Mouse (Mus musculus): Measurements from ENCODE around the gene Dcaf17. TPM values are rescaled to one million over a fixed set of nuclear protein-coding genes. Genes with fewer than 3 reads are reported as not detected.
A peak's percentile ranks its signal among the peaks of the same experiment; 100 is the strongest.

The Dcaf17 gene
- 10 to 100 TPM; 11.0 to 12.1 TPM for total RNA-seq (2021)
- long read RNA-seq, experiment 1, full-length matches to known transcripts, result 3 of 18 reads
- long read RNA-seq, experiment 1, partial matches to known transcripts, result 0 of 18 reads
- long read RNA-seq, experiment 1, other reads (novel, unspliced or antisense), result 15 of 18 reads
- long read RNA-seq, experiment 2, full-length matches to known transcripts, result 2 of 10 reads
- long read RNA-seq, experiment 2, partial matches to known transcripts, result 0 of 10 reads
- long read RNA-seq, experiment 2, other reads (novel, unspliced or antisense), result 8 of 10 reads

- intact Hi-C loops (cut with DNase I), result no loop called here
- peak; percentile 90 to 92 for DNase-seq (ENCODE audit: low spot score in 2 of 2)
These were observed at the start of gene Dcaf17, which contains the start of gene Mettl8 for GRCm38 (mm10) chr2:71055300-71056114. Dcaf17 (plus strand) TSS chr2:71055328. Mettl8 (minus strand) TSS chr2:71055583.

GRCm38 (mm10) chr2:71011816-71012215 is 43.3 kb upstream of the Dcaf17 start:
- intact Hi-C loops (cut with DNase I), result no loop called here
- no peak for DNase-seq (ENCODE audit: low spot score in 2 of 2)

- intact Hi-C loops (cut with DNase I), result no loop called here
These were observed 41.6 kb upstream of the Dcaf17 start for GRCm38 (mm10) chr2:71013521-71013920.

GRCm38 (mm10) chr2:71019277-71019676 is 35.9 kb upstream of the Dcaf17 start:
- intact Hi-C loops (cut with DNase I), result no loop called here
- DNase-seq (ENCODE audit: low spot score in 2 of 2), result peak in 1 of 2 experiments; percentile 26

More at GRCm38 (mm10) chr2:71013521-71013920, 41.6 kb upstream of the Dcaf17 start:
- DNase-seq (ENCODE audit: low spot score in 2 of 2), result no peak

GRCm38 (mm10) chr2:71019704-71020375 is 35.3 kb upstream of the Dcaf17 start:
- no peak for DNase-seq (ENCODE audit: low spot score in 2 of 2)
- intact Hi-C loops (cut with DNase I), result no loop called here

GRCm38 (mm10) chr2:71020674-71021073 is 34.5 kb upstream of the Dcaf17 start:
- intact Hi-C loops (cut with DNase I), result no loop called here
- peak; percentile 39 to 79 for DNase-seq (ENCODE audit: low spot score in 2 of 2)

- DNase-seq (ENCODE audit: low spot score in 2 of 2), result no peak
- intact Hi-C loops (cut with DNase I), result no loop called here
These were observed 32.1 kb upstream of the Dcaf17 start for GRCm38 (mm10) chr2:71022991-71023390.

- no peak for DNase-seq (ENCODE audit: low spot score in 2 of 2)
- intact Hi-C loops (cut with DNase I), result no loop called here
These were observed 31.1 kb upstream of the Dcaf17 start for GRCm38 (mm10) chr2:71023986-71024385.

GRCm38 (mm10) chr2:71025576-71026315 is 29.4 kb upstream of the Dcaf17 start:
- intact Hi-C loops (cut with DNase I), result no loop called here
- no peak for DNase-seq (ENCODE audit: low spot score in 2 of 2)

GRCm38 (mm10) chr2:71026787-71027186 is 28.3 kb upstream of the Dcaf17 start:
- intact Hi-C loops (cut with DNase I), result no loop called here
- DNase-seq (ENCODE audit: low spot score in 2 of 2), result peak in 1 of 2 experiments; percentile 38

- intact Hi-C loops (cut with DNase I), result no loop called here
- no peak for DNase-seq (ENCODE audit: low spot score in 2 of 2)
These were observed 27.5 kb upstream of the Dcaf17 start for GRCm38 (mm10) chr2:71027631-71028030.

- intact Hi-C loops (cut with DNase I), result no loop called here
- DNase-seq (ENCODE audit: low spot score in 2 of 2), result no peak
These were observed 24.5 kb upstream of the Dcaf17 start for GRCm38 (mm10) chr2:71030663-71031062.

GRCm38 (mm10) chr2:71031973-71032794 is 22.9 kb upstream of the Dcaf17 start:
- DNase-seq (ENCODE audit: low spot score in 2 of 2), result no peak
- intact Hi-C loops (cut with DNase I), result no loop called here

GRCm38 (mm10) chr2:71033014-71033413 is 22.1 kb upstream of the Dcaf17 start:
- intact Hi-C loops (cut with DNase I), result no loop called here
- no peak for DNase-seq (ENCODE audit: low spot score in 2 of 2)

GRCm38 (mm10) chr2:71033987-71034386 is 21.1 kb upstream of the Dcaf17 start:
- intact Hi-C loops (cut with DNase I), result no loop called here
- DNase-seq (ENCODE audit: low spot score in 2 of 2), result no peak

- intact Hi-C loops (cut with DNase I), result loop anchor here (5.0 kb wide), 2 partner anchors 210 to 255 kb away; partner anchors contain the start of gene Tlk1
- no peak for DNase-seq (ENCODE audit: low spot score in 2 of 2)
These were observed 17.7 kb upstream of the Dcaf17 start for GRCm38 (mm10) chr2:71037447-71037846.

- intact Hi-C loops (cut with DNase I), result loop anchor here (2.0 to 5.0 kb wide), 3 partner anchors 212 to 335 kb away; partner anchors contain the start of gene Tlk1
These were observed 15.5 kb upstream of the Dcaf17 start for GRCm38 (mm10) chr2:71039522-71040121.

GRCm38 (mm10) chr2:71046151-71046550 is 9.0 kb upstream of the Dcaf17 start:
- no peak for DNase-seq (ENCODE audit: low spot score in 2 of 2)
- intact Hi-C loops (cut with DNase I), result no loop called here

More at GRCm38 (mm10) chr2:71039522-71040121, 15.5 kb upstream of the Dcaf17 start:
- DNase-seq (ENCODE audit: low spot score in 2 of 2), result peak; percentile 88 to 90

Measured in left cerebral cortex, postnatal 14 days (tissue).